Mouse (Mus musculus): ENCODE data around the gene Lrrc8a. TPM values are rescaled to one million over a fixed set of nuclear protein-coding genes. Genes with fewer than 3 reads are reported as not detected.

Gene Lrrc8a
- polyA plus RNA-seq, 1 experiment from 2014 or later, result 37.6 TPM

- Histone ChIP-seq H3K27me3 (replicated peaks) (no peaks in the 10 kb centered on the region), H3K9ac (no peak within 1 kb of the TSS), H3K4me2 (peak within 1 kb of the TSS; percentile 43), H3K27ac (peak within 1 kb of the TSS; percentile 87), H3K36me3 (peaks cover 7% of the 10 kb centered on the region; the same call in 1 of the 2 replicates), H3K9me3 (no peaks in the 10 kb centered on the region), H3K4me3 (replicated peaks) (peak within 1 kb of the TSS; percentile 13), H3K4me1 (peaks cover 41% of the 10 kb centered on the region)
- no peak for ATAC-seq (ENCODE audit: insufficient read depth, low FRiP score, low read depth)
- WGBS, result 43% methylated on average over 5 of the region's 5 CpGs
Observed at GRCm38 (mm10) chr2:30265767-30266253, 28.3 kb downstream of the Lrrc8a start, which contains the start of gene Phyhd1. Gene Phyhd1, plus strand, starts transcription at chr2:30266203.

DNA sequence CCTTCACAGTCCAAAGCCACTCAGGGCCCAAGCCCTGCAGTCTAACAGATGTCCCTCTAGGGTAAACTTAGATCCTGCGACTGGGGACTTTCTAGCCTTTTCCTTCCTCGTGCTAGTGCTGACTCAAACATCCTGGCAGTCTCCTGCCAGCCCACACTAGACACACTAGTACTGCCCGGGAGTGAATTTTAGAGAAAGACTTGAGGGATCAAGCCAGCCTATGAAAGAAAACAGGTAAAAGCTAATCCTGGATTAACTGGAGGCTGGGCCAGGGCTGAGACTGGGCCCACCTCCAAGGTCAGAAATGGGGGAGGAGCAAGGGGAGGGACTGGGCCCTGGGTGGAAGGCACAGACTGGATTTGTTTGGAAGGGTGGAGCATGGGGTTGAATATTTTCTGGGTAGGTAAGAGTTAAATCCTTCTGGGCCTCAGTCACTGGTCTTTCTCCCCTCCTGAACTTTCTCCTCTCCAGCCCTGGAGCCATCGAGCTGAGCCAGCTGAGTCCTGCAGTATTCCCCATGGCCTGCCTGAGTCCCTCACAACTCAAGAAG lies 29.0 kb downstream of the Lrrc8a start:
- peak; percentile 77 for ATAC-seq (ENCODE audit: insufficient read depth, low FRiP score, low read depth)
- Histone ChIP-seq H3K9me3 (no peaks in the 10 kb centered on the region), H3K27me3 (replicated peaks) (no peaks in the 10 kb centered on the region), H3K27ac (peak overlapping the region; percentile 87), H3K9ac (no peak overlapping the region), H3K4me2 (peak overlapping the region; percentile 43), H3K4me3 (replicated peaks) (peak overlapping the region; percentile 13), H3K4me1 (peaks cover 41% of the 10 kb centered on the region), H3K36me3 (peaks cover 7% of the 10 kb centered on the region; the same call in 1 of the 2 replicates)
- WGBS, result 8% methylated on average over 3 of the region's 4 CpGs

DNA sequence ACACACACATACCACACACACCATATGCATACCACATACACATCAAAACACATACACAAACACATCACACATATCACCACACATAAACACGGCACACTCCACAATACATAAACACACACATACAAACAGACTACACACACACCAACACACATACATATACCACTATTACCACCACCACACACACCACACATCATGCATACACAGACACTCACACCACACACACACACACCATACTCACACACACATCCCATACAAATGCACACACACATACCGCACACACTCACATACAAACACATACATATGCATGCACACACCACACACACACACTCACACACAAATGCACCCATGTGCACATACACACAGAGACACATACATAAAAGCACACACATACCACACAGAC lies 30.0 kb downstream of the Lrrc8a start:
- Histone ChIP-seq H3K27ac (no peak overlapping the region), H3K9me3 (no peaks in the 10 kb centered on the region), H3K9ac (no peak overlapping the region), H3K4me1 (peaks cover 38% of the 10 kb centered on the region), H3K4me2 (no peak overlapping the region), H3K27me3 (replicated peaks) (no peaks in the 10 kb centered on the region), H3K4me3 (replicated peaks) (no peak overlapping the region), H3K36me3 (0 out of 2 replicates have a peak, but pooled peaks cover under 1% of the 10 kb centered on the region)
- ATAC-seq (ENCODE audit: insufficient read depth, low FRiP score, low read depth), result no peak
- 97% methylated on average over 2 of the region's 2 CpGs for WGBS

GRCm38 (mm10) chr2:30268371-30268770 lies 30.9 kb downstream of the Lrrc8a start:
- H3K4me1 ChIP-seq, result peaks cover 33% of the 10 kb centered on the region
- H3K27ac ChIP-seq, result no peak overlapping the region
- H3K27me3 ChIP-seq (replicated peaks), result no peaks in the 10 kb centered on the region
- WGBS, result 54% methylated on average over 4 of the region's 4 CpGs
- no peak overlapping the region for H3K9ac ChIP-seq
- ATAC-seq (ENCODE audit: insufficient read depth, low FRiP score, low read depth), result no peak
- no peak overlapping the region for H3K4me3 ChIP-seq (replicated peaks)
- H3K9me3 ChIP-seq, result no peaks in the 10 kb centered on the region
- H3K36me3 ChIP-seq, result no peaks in the 10 kb centered on the region
- no peak overlapping the region for H3K4me2 ChIP-seq

DNA sequence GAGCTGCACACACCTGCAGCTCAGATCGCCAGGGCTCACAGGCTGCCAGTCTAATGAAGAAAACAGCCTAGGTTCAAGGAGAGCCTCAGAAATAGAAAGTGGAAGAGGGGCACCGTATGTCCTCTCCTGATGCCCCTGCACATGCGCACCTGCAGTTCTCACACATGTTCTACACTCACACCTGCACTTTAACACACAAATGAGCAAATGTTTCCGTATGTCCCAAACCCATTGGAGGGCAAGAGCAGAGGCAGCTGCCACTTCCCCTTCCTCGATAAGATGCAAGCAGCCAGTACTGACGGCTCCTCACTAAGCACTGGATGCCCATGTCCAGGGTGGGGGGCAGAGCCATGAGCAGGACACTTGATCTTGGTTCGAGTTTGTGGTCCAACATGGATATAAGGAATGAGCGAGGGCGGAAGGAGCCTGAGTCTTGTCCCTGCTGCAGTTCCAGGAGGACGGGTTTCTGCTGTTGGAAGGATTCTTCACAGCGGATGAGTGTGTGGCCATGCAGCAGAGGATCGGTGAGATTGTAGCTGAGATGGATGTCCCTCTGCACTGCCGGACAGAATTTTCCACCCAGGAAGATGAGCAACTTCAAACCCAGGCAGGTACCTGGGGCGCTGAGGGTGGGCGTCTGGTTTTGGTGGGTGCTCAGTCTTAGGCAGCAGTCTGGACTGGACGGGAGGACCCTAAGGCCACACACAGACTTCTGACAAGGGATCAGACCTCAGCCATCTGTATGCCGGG lies 31.9 kb downstream of the Lrrc8a start:
- no peak overlapping the region for H3K4me3 ChIP-seq (replicated peaks)
- peaks cover 32% of the 10 kb centered on the region for H3K4me1 ChIP-seq
- ATAC-seq (ENCODE audit: insufficient read depth, low FRiP score, low read depth), result no peak
- H3K27ac ChIP-seq, result peak overlapping the region; percentile 71
- 0 out of 2 replicates have a peak overlapping the region, but pooled peaks have one; percentile 9 for H3K4me2 ChIP-seq
- H3K9me3 ChIP-seq, result no peaks in the 10 kb centered on the region
- WGBS, result 83% methylated on average over 17 of the region's 17 CpGs
- no peaks in the 10 kb centered on the region for H3K27me3 ChIP-seq (replicated peaks)
- H3K36me3 ChIP-seq, result no peaks in the 10 kb centered on the region
- H3K9ac ChIP-seq, result no peak overlapping the region

- Histone ChIP-seq H3K4me3 (replicated peaks) (no peak overlapping the region), H3K9ac (no peak overlapping the region), H3K36me3 (no peaks in the 10 kb centered on the region), H3K9me3 (no peaks in the 10 kb centered on the region), H3K4me1 (peaks cover 25% of the 10 kb centered on the region), H3K27ac (peak overlapping the region; percentile 71), H3K27me3 (replicated peaks) (no peaks in the 10 kb centered on the region), H3K4me2 (0 out of 2 replicates have a peak overlapping the region, but pooled peaks have one; percentile 9)
- ATAC-seq (ENCODE audit: insufficient read depth, low FRiP score, low read depth), result peak; percentile 76
- 25% methylated on average over 1 of the region's 1 CpGs for WGBS
Observed at GRCm38 (mm10) chr2:30270134-30270533, 32.6 kb downstream of the Lrrc8a start.

GRCm38 (mm10) chr2:30280743-30281142 lies 43.2 kb downstream of the Lrrc8a start, which contains the start of gene Gm28038:
Gene Gm28038, plus strand, starts transcription at chr2:30281043.
- Histone ChIP-seq H3K27ac (no peak within 1 kb of the TSS), H3K27me3 (replicated peaks) (no peaks in the 10 kb centered on the region), H3K4me2 (no peak within 1 kb of the TSS), H3K4me3 (replicated peaks) (no peak within 1 kb of the TSS), H3K9ac (no peak within 1 kb of the TSS), H3K36me3 (no peaks in the 10 kb centered on the region), H3K4me1 (peaks cover 11% of the 10 kb centered on the region), H3K9me3 (no peaks in the 10 kb centered on the region)
- WGBS, result 88% methylated on average over 11 of the region's 11 CpGs
- ATAC-seq (ENCODE audit: insufficient read depth, low FRiP score, low read depth), result no peak

GRCm38 (mm10) chr2:30281651-30282050 lies 44.1 kb downstream of the Lrrc8a start:
- peaks cover 11% of the 10 kb centered on the region for H3K4me1 ChIP-seq
- H3K4me3 ChIP-seq (replicated peaks), result no peak overlapping the region
- H3K27me3 ChIP-seq (replicated peaks), result no peaks in the 10 kb centered on the region
- no peak for ATAC-seq (ENCODE audit: insufficient read depth, low FRiP score, low read depth)
- WGBS, result 69% methylated on average over 3 of the region's 3 CpGs
- H3K36me3 ChIP-seq, result no peaks in the 10 kb centered on the region
- H3K27ac ChIP-seq, result no peak overlapping the region
- no peak overlapping the region for H3K4me2 ChIP-seq
- H3K9me3 ChIP-seq, result no peaks in the 10 kb centered on the region
- H3K9ac ChIP-seq, result no peak overlapping the region

DNA sequence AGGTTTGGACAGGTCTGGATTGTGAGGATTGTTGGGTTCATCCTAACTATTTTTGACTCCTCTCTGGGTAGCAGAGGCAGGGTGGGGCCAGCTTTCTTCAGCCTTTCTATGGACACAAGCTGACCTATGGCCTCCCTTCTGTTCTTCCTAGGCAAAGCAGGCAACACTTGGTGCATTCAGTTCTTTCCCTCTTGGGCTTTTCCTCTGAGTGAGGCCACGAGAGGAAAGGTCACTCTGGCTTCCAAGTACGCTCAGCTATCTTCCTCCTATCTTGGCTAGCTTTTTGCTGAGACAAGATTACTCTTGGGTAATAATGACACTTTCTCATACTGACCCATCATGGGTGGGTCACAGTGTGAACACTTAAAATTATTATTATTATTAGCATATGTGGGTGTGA lies 45.7 kb downstream of the Lrrc8a start:
- no peaks in the 10 kb centered on the region for H3K9me3 ChIP-seq
- ATAC-seq (ENCODE audit: insufficient read depth, low FRiP score, low read depth), result no peak
- WGBS, result 87% methylated on average over 2 of the region's 2 CpGs
- H3K9ac ChIP-seq, result no peak overlapping the region
- H3K4me1 ChIP-seq, result peaks cover 20% of the 10 kb centered on the region
- no peak overlapping the region for H3K27ac ChIP-seq
- H3K4me2 ChIP-seq, result no peak overlapping the region
- no peak overlapping the region for H3K4me3 ChIP-seq (replicated peaks)
- H3K36me3 ChIP-seq, result no peaks in the 10 kb centered on the region
- H3K27me3 ChIP-seq (replicated peaks), result no peaks in the 10 kb centered on the region

DNA sequence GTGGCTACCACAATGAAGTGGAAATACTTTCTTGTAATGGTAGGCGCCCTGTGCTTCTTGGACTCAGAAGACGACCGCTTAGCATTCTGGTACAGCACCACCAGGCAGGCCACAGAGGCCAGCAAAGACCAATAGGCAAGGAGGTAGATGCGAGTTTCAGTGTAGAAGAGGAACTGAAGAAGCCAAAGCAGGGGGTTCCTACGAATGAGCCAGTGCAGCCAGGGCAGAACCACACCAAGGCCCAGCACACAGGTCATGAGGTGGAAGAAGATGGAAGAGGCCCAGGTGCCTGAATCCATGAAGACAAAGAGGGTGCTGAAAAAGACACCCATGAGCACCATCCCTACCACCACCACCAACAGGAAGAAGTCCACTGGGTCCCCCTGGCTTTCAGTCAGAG lies 47.5 kb downstream of the Lrrc8a start:
- no peak for ATAC-seq (ENCODE audit: insufficient read depth, low FRiP score, low read depth)
- Histone ChIP-seq H3K4me2 (peak overlapping the region; percentile 98), H3K4me1 (peaks cover 20% of the 10 kb centered on the region), H3K4me3 (replicated peaks) (peak overlapping the region; percentile 97), H3K27ac (no peak overlapping the region), H3K9ac (peak overlapping the region; percentile 77; the same call in 1 of the 2 replicates), H3K9me3 (no peaks in the 10 kb centered on the region), H3K36me3 (no peaks in the 10 kb centered on the region), H3K27me3 (replicated peaks) (no peaks in the 10 kb centered on the region)
- 91% methylated on average over 5 of the region's 5 CpGs for WGBS

DNA sequence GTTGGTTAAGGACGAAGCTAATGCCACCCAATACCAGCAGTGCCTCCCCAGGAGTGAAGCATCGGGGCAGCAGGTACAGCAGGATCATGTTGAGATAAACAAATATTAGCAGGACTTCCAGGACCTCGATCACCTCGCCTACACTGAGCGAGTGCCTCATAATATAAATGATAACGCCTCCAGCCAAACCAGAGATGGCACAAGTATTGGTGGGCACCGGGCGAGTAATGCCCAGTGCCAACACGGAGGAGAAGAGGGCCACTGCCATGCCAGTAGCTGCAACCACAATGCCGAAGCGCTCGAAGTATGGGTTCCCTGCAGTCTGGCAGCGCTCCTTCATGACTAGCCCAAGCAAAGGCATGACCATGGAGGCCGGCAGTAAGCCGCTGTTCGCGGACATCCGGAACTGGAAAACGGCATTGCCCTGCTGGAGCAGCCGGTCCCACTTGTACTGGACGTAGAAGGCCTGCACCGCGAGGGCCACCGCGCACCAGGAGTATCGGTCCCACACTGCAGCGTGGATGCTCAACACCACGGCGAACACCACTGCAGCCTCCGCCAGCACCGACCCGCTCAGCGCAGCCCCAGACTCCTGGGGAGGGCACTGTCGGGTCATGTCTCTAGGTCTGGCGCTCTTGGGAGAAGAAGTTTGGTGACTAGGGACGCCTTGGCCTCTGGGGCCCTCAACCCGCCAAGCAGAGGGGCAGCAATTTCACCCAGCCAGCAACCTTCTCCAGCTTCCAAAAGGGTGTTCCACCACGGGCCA lies 48.1 kb downstream of the Lrrc8a start:
- peaks cover 20% of the 10 kb centered on the region for H3K4me1 ChIP-seq
- H3K27me3 ChIP-seq (replicated peaks), result no peaks in the 10 kb centered on the region
- H3K27ac ChIP-seq, result peak overlapping the region; percentile 23; the same call in 1 of the 2 replicates
- peak overlapping the region; percentile 98 for H3K4me2 ChIP-seq
- peak overlapping the region; percentile 77 for H3K9ac ChIP-seq
- 12% methylated on average over 38 of the region's 38 CpGs for WGBS
- peak overlapping the region; percentile 97 for H3K4me3 ChIP-seq (replicated peaks)
- H3K9me3 ChIP-seq, result no peaks in the 10 kb centered on the region
- ATAC-seq (ENCODE audit: insufficient read depth, low FRiP score, low read depth), result peak; percentile 50; the same call in 1 of the 2 replicates
- no peaks in the 10 kb centered on the region for H3K36me3 ChIP-seq
